Mouse (Mus musculus) right cerebral cortex, adult 2 months (tissue): Measurements from ENCODE around the gene 4930539E08Rik.

Experiments used
- DNase-seq, 2 experiments: peaks; one replicate each; pipeline ENCODE4 v3.0.0; 2021 to 2022; ENCODE audit warnings: low spot score in 2 of 2

Gene 4930539E08Rik

DNA sequence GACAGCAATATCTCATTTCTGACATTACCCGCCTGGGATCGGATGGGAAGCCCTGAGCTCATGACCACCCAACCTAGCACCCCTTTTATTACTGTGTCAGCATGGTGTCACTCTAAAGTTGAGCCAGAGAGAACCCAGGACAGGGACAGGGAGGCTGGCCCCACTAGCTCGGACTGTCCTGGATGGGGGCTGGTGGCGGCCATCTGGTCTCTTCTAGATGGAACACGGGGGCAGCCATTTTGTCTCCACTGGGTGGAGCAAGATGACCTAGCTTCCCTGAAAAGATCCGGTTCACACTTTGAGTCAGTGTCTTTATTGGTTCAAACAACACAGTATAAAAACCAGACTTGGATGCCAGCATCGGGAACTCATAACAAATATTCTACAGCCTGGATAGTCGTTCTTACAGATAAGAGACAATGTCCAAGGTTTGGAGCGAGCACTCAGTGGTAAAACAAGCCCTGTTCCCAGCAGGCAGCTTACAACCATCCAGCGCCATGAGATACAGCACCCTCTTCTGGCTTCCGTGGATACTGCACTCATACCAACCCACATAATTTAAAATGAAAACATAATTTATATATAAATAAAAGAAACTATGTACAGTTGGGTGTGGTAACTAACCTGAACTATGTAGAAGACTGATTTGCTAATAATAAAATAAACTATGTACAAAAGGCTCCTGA is 18.9 kb downstream of the 4930539E08Rik start:
- no peak for DNase-seq

DNA sequence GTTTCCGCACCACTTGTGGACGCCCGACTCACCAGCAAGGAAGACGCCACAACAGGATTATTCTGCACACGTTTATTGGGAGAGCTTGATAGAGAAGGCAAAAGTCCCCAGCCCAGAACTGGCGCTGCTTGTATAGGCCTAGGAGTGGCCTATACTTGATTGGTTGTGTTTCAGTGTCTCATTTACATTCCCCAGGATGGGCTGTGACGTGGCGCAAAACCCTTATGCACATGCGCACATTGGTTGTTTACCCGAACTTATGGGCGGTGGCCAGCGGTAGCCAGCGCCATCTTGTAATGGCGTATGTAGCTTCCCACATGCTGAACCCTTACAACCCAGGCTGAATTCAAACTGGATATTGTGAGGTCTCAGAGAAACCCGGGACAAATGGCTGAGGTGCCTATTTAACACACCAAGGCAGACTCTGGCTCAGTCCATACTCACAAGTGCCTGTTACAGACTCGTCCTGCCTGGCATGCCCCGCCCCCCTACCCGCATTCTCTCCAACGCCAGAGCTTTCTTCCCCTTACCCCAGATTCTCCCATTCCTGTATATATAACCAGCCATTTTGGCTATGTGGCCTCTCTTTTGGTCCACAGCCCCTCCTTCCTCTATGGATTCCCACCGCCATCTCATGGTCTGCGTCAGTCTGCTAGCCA is 19.8 kb downstream of the 4930539E08Rik start:
- no peak for DNase-seq

DNA sequence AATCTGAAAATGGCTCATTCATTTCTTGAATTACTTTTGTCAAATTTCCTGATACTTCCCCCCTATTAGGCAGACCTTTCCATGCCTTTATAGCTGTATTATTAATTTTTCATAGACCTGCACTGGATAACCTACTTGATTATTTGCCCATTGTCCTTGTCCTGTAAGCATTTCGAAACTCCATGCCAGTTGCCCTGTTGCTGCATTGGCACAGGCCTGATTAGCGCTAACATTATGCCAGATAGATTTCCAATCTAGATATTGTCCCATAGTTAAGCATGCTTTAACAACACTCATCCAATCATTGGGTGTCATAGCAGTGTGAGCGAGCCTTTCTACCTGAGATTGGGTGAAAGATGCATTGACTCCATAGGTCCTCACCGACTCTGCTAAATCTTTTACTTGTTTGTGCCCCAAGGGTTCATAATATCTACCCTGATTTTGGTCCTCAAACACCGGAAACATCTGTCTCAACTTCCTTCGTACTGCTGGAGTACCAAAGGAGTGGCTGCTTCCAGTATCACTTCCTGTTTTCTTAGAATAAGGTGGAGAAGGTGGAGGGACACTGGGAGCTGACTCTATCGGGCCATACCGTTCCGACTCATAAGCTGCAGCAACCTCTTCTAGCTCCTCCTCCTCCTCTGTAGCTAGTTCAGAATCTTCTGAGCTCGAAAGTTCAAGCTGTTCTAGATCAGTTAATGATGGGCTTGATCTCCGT is 20.9 kb downstream of the 4930539E08Rik start:
- DNase-seq: no peak

DNA sequence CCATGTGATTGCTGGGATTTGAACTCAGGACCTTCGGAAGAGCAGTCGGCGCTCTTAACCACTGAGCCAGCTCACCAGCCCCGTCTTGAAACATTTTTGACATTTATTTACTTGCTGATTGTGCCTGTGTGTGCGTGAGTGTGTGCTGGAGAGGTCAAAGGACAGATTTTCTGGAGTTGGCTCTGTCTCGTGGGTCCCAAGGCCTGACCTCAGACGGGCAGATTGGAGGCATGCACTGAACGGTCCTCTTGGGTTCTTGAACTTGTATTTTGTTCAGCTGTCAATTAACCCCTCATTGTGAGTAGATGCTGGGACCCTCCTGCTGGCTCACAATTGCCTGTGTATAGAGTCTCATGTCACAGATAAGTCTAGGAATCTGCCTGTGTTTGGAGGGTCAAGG is 28.9 kb downstream of the 4930539E08Rik start:
- DNase-seq: no peak

DNA sequence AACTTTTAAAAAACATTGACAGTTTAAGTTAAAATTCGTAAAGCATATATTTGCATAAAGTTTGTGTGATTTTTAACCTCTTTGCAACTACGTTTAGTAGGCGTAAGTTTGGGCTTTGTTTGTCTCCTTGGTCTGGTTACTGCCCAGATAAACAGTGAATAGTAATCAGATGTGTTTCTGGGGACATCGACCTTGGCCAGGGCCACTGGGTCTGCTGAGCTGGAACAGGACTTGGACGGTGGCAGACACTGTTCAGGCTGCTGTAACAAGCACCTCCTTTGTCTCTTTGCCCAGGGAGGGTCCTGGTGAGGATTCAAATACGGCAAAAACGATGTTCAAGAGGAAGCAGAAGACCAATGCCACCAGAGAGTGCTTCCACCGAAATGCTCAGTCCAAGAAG is 29.9 kb downstream of the 4930539E08Rik start:
- DNase-seq: no peak

DNA sequence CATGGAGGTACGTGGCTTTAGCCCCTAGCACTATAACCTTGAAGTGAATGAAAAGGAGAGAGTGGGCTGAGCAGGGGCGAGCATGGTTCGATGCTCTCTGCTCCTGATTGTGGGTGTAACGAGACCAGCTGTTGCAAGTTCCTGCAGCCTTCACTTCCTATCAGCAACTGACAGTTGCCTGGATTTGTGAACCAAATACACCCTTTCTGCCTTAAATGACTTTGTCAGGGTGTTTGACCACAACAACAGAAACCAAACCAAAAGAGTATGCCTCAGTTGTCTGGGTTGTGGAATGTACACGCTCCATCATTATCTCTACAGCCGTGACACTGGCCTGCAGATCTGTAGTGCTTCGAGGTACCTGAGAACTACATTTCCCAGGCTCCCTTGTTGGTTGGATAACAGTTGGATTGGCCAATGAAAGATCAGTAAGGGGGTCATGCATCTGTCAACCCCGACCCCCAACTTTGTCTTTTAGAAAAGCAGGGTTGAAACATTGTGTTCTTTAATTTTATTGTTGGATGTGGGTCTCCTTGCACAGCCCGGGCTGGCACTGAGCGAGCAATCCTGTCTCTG is 31.1 kb downstream of the 4930539E08Rik start:
- DNase-seq: no peak

DNA sequence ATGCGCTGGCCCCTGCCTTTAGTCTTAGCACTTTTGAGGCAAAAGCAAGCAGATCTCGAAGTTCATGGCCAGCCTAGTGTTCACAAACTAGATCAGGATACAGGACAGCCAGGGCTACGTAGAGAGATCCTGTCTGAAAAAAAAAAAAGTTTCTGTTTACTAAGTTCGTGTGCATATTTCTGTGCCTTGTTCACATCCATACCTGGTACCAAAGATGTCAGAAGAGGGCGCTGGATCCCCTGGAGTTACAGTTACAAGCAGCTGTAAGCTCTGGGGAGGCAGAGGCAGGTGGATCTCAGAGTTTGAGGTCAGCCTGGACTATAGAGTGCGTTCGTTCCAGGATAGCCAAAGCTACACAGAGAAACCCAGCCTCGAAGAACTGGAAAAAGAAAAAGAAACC is 32.3 kb downstream of the 4930539E08Rik start:
- no peak for DNase-seq

DNA sequence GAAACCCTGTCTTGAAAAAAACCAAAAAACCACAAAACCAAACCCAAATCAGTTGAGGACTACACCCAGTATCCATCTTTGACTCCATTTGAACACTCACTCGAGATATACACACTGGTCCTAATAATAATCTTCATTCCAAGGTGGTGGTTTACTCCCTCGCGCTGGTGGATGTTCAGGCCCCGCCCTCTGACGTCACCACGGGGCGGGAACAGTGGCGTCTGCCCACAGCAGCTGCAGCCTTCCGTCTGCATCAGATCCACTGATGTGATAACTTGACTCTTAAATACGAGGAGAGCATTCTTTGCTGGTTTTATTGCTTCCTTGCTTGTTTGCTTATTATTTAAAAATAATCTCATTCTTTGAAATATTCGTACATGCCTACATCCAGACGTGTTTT is 32.8 kb downstream of the 4930539E08Rik start:
- DNase-seq: peak in 1 of 2 experiments; percentile 56

DNA sequence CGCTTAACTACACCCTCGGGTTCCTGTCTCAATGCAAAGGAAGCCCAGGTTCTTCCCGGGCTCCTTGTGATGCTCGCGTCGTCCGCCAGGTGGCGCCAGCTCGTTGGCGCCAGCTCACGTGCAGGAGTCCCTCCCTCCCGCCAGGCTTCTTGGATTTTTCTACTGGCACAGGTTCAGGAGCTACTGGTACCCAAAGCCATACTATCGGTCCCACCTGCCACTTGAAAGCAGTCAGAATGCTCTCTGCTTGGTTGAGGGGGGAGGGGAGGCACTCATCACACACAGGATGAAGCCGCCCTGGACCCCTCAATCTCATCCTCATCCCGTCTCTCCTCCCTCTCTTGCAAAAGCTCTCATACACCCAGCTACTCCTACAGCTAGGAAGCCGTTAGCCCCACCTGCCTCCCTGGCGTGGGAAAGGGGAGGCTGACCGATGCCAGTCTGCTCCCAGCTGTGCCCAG is 35.2 kb downstream of the 4930539E08Rik start:
- peak; percentile 75 to 81 for DNase-seq

DNA sequence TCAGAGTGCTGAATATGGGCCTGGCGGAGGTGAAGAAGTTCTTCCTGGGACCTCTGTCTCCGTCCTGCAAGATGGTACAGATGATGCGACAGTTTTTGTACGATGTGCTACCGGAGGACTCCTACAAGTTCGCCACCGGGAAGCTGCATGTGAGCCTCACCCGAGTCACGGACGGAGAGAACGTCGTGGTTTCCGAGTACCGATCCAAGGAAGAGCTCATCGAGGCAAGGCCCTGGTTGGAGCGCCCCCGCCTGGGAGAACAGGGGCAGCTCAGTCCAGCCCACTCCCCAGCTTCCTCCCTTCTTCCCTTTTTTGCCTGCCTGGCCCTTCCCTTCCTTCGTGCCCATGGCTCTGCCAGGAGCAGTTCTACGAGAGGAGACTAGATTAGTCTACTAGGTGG is 38.3 kb downstream of the 4930539E08Rik start:
- no peak for DNase-seq

DNA sequence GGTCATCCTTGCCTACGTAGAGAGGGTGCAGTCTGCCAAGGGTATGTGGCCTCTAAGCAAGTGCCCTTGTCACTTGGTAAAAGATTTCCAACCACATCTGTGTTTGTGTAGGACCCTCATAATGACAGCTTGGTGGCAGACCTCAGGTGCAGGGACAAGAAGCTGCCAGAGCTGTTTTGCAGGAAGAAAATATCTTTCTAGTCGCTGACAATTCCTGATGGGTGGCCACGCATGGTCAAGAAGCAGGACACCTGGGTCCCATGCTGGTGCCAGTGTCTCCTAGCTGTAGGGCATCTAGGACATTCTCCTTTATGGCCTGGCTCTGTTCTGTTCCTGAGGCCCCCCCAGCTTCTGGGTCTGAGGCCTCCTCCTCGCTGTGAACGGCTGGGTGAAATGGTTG is 38.8 kb downstream of the 4930539E08Rik start:
- DNase-seq: no peak

DNA sequence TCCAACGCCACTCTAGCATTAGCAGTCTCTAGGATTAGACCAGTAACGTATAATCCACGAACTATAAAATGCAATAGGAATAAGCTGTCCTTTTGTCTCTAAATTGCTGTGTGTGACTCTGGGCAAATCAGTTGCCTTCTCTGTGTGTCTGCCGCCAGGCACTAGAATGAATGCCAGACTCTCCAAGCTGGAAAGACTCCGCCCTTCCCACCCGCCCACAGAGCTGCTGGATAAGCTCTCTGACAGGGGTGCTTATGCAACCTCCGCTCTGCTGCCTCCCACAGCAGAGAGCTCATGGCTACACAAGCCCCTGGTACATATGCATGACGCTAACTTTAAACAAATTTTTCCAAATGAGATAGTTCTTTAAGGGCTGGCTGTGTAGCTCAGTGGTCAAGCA is 39.8 kb downstream of the 4930539E08Rik start:
- DNase-seq: peak; percentile 68 to 71

DNA sequence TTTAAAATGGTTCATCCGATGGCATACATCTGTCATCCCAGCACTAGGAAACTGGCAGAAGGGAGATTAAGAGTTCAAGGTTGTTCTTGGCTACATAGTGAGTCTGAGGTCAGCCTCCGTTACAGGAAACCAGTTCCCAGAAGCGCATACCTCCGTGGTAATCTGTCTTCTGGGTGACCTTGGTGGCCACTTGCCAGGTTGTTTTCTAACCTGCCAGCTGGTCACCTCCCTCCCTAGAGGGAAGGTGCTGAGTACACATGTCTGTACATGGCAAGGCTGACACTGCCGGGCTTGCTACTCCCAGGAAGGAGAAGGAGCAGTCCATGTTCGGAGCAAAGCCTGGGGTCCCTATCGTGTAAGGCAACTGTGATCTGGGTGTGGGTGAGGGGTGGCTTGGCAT is 40.3 kb downstream of the 4930539E08Rik start:
- no peak for DNase-seq

DNA sequence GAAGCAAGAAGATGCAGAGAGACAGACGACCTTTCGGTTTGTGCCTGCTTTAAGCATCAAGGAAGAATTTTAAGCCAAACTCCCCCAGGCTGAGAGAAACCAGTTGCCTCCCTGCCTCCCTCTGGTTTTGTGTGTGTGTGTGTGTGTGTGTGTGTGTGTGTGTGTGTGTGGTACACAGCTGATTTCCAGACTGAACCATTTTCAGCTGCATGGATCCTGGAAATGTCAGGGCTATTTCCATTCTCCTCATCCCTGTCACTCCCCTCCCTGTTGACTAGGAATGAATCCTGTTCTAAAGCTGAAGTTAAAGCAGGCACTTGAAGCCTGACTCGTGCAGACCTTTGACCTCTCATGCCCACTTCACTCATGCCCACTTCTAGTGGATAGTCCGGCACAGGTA is 40.9 kb downstream of the 4930539E08Rik start:
- peak; percentile 41 to 60 for DNase-seq

DNA sequence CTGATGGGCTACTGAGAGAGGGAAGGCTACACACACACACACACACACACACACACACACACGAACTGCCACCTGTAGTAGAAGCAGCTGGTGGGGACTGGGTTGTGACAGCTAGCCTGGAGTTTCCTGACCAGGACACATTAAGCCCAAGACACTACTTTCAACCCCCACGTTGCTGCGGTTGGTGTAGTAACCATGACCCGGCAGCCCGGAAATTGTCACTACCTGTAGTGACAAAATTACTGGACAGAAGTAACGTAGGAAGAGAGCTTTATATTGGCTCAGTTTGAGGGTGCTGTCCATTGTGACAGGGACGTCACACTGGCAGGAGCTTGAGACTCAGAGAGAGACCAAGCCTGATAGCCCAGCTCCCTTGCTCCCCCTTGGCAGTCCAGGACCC is 42.8 kb downstream of the 4930539E08Rik start:
- no peak for DNase-seq

DNA sequence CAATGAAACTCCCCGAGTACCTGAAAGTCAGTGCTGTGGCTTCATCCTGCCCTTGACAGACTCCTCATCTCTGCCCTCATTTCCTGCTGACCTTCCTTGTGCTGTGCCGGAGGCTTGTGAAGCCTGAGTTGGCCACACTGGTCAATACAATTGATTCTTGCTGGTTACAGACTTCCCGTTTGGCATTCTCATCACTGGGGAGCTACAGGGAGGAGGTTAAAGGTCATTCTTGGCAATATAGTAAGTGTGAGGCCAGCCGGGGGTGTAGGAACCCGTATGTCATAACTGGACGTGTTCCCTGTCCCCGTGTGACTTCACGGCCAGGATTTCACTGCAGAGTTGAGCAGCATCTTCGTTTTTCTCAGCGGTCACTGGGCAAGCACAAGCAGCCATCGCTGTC is 43.3 kb downstream of the 4930539E08Rik start:
- DNase-seq: no peak

DNA sequence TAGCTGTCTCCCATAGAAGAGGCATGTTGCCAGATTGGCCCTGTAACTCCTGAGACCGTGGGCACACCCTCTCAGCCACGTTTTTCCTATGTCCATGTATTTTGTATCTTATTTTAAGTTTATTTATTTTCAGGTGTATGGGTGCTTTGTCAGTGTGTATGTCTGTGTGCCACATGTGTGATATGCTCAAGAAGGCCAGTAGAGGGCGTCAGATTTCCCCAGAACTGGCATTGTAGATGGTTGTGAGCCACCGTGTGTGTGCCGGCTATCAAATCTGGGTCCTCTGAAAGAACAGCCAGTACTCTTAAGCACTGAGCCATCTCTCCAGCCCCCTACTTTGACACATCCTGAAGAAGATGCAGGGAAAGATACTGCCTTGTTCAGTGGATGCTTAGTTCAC is 44.7 kb downstream of the 4930539E08Rik start:
- no peak for DNase-seq

DNA sequence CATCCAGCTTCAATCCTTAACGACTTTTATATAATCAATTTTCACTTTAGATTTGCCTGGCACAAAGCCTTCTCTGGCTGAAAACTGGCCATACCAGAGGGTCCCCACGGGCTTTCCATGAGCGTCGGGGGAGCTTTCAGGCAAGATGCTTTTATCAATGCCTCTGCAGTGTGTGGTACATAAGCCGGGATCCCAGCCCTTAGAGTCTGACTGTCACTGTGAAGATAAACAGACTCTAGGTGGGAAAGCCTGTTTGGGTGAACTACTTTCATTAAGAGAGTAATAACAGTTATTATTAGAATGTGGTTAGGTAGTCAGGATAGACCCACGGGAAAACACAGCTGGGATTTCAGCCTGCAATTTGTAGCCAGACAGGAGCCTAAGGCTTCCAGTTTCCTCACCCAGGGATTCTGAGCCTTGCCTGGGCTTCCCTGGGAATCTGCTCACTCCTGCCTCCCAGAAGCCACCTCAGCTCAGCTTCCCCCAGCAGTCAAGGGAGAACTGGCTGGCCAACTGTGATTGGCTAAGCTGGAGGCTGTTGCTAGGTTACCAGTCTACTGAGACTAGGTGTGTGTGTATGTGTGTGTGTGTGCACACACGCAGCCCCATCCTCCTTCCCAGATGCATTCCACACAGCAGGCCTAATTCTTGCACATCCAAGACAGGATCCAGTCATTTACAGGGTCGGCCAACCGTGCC is 45.6 kb downstream of the 4930539E08Rik start:
- DNase-seq: peak; percentile 78 to 80

DNA sequence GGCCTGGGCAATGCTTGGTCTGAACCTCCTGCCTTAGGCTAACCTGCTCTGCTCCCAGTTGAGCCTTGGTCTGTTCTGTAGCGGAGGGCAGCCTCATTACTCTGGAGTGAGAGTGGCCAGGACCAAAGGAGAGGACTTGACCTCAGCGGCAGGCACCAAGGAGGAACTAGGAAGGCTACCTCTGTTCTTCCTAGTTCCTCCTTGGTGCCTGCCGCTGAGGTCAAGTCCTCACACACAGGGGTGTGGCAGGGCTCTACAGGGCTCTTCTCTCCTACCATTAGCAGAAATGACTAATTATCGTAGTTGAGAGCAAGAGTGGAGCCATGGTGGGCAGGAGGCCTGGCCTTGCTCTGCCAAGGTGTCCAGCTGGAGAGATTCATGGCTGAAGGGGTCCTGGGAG is 47.7 kb downstream of the 4930539E08Rik start:
- DNase-seq: no peak

DNA sequence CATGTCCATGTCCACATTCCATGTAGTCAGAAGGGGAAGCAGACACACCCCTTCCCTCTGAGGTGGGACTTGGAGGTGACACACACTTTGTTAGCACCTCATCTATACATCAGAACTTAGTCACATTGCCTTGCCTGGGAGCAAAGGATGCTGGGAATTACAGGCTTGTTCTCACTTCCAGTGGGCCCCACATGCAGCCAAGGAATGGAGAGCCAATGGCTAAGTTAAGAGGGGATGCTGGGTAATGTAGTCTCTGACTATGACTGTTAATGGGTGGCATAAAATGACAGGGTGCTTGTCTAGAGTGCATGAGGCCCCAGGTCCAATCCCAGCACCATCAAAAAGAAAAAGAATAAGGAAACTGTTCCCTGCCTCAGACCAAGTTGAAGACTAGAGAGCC is 48.2 kb downstream of the 4930539E08Rik start:
- DNase-seq: no peak

DNA sequence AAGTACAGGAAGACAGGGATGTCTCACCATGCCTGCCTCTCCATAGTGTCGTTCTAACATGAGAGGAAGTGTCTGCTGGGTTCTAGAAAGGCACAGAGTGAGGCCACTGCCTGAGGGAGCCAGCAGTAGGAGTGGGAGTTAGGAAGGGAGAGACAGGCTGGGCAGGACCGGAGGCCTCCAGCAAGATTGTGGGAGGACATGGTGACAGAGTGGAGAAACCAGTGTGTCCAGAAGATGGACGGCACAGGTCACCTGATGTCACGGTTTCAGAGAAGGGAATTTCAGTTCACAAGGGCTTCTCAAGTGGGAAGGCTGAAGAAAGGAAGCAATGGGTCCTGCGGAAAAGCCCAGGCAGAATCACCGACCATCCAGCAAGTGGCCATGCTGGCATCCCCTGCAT is 50.7 kb downstream of the 4930539E08Rik start:
- no peak for DNase-seq

DNA sequence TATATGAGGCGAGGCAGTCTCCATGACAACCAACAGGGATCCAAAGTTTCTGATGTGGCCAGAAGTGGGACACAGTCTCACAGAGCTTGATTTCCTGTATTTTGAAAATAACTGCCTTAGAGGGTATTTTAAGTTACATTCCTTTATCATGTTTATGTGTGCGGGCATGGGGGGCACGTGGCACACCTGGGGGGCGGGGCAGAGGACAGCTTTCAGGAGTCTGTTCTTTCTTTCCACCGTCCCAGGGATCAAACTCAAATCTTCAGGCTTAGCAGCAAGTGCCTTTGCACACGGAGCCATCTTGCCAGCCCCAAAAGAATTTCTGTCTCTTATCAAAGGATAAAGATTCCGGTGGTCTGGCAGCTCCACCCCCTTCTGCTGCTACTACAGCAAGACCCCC is 51.2 kb downstream of the 4930539E08Rik start:
- DNase-seq: no peak
